Mouse (Mus musculus) layer of hippocampus, postnatal 25 days (tissue): ENCODE measurements at regions not wholly inside any gene's neighbourhood (a gene's known extent, or its start where the extent isn't known, plus 50 kb on each side); places are given as distances from the start of the nearest gene placed in this dataset.

Source experiments
- DNase-seq, 2 experiments: peaks; one replicate each; pipeline ENCODE4 v3.0.0; 2022; ENCODE audit warnings: mixed read lengths in 2 of 2, low spot score in 1 of 2; ENCODE audit errors: extremely low spot score in 1 of 2

- no peak for DNase-seq
These were observed 662.9 kb upstream of the Nrsn1 start for GRCm38 (mm10) chr13:25933246-25933645.

- DNase-seq, result peak; percentile 28 to 50
These were observed 662.5 kb upstream of the Nrsn1 start for GRCm38 (mm10) chr13:25932810-25933209.

- no peak for DNase-seq
These were observed 662.1 kb upstream of the Nrsn1 start for GRCm38 (mm10) chr13:25932365-25932764.

GRCm38 (mm10) chr13:25925685-25926084, 655.4 kb upstream of the Nrsn1 start:
- DNase-seq, result no peak

- DNase-seq, result no peak
These were observed 629.6 kb upstream of the Nrsn1 start for GRCm38 (mm10) chr13:25899871-25900270.

GRCm38 (mm10) chr13:25893150-25893549, 622.8 kb upstream of the Nrsn1 start:
- no peak for DNase-seq

GRCm38 (mm10) chr13:25882818-25883217, 612.5 kb upstream of the Nrsn1 start:
- peak in 1 of 2 experiments; percentile 7 for DNase-seq

- no peak for DNase-seq
These were observed 598.6 kb upstream of the Nrsn1 start for GRCm38 (mm10) chr13:25868923-25869322.

- no peak for DNase-seq
These were observed 587.9 kb upstream of the Nrsn1 start for GRCm38 (mm10) chr13:25858207-25858606.

- DNase-seq, result no peak
These were observed 587.3 kb upstream of the Nrsn1 start for GRCm38 (mm10) chr13:25857569-25857968.

GRCm38 (mm10) chr13:25857096-25857495, 586.8 kb upstream of the Nrsn1 start:
- DNase-seq, result no peak

GRCm38 (mm10) chr13:25856549-25856948, 586.2 kb upstream of the Nrsn1 start:
- no peak for DNase-seq

GRCm38 (mm10) chr13:25848156-25848555, 577.9 kb upstream of the Nrsn1 start:
- no peak for DNase-seq

GRCm38 (mm10) chr13:25838237-25838636, 567.9 kb upstream of the Nrsn1 start:
- no peak for DNase-seq

- DNase-seq, result no peak
These were observed 559.0 kb upstream of the Nrsn1 start for GRCm38 (mm10) chr13:25829146-25829924.

- DNase-seq, result no peak
These were observed 538.4 kb upstream of the Nrsn1 start for GRCm38 (mm10) chr13:25808564-25809253.

GRCm38 (mm10) chr13:25793216-25793803, 523.0 kb upstream of the Nrsn1 start:
- no peak for DNase-seq

- no peak for DNase-seq
These were observed 510.9 kb upstream of the Nrsn1 start for GRCm38 (mm10) chr13:25781161-25781560.

- DNase-seq, result no peak
These were observed 507.4 kb upstream of the Nrsn1 start for GRCm38 (mm10) chr13:25777706-25778105.

GRCm38 (mm10) chr13:25774586-25775182, 504.4 kb upstream of the Nrsn1 start:
- DNase-seq, result no peak

GRCm38 (mm10) chr13:25754515-25755105, 484.3 kb upstream of the Nrsn1 start:
- no peak for DNase-seq
